Mouse (Mus musculus) hindbrain, embryonic 15.5 days (tissue): ENCODE measurements around the gene Ndufaf7. TPM values are rescaled to one million over a fixed set of nuclear protein-coding genes. Genes with fewer than 3 reads are reported as not detected.

Experiments used
- polyA plus RNA-seq: library from polyadenylated mRNA; unstranded; fragments of >200 nt; fragmentation: Nextera tagmentation; extraction: Ambion mirVana; gene quantifications from 2 replicates; pipeline ENCODE4 v1.2.1, GENCODE M21; 2015

Ndufaf7 gene
- polyA plus RNA-seq, 1 experiment from 2014 or later, result 62.1 TPM

Other genes starting within 250 kb of the Ndufaf7 start
- gene Strn, start 199.9 kb upstream of the Ndufaf7 start, polyA plus RNA-seq, result 5.0 and 5.7 TPM in 2 replicates
- gene Heatr5b, start 101.8 kb upstream of the Ndufaf7 start, polyA plus RNA-seq, result 19.7 and 20.5 TPM in 2 replicates
- gene Gpatch11, start 101.6 kb upstream of the Ndufaf7 start, polyA plus RNA-seq, result 50.8 and 57.9 TPM in 2 replicates
- 4.2 and 6.1 TPM in 2 replicates for gene Eif2ak2, start 54.6 kb upstream of the Ndufaf7 start, polyA plus RNA-seq
- gene Sult6b1, start 30.1 kb upstream of the Ndufaf7 start, polyA plus RNA-seq, result 0.27 TPM in 1 of 2 replicates, not detected in the other
- 103 and 113 TPM in 2 replicates for gene Cebpzos, start 20.6 kb upstream of the Ndufaf7 start, polyA plus RNA-seq
- 38.6 and 42.6 TPM in 2 replicates for gene Cebpz, start 70 bp upstream of the Ndufaf7 start, polyA plus RNA-seq
- gene Prkd3, start 83.7 kb downstream of the Ndufaf7 start, polyA plus RNA-seq, result 12.8 and 13.5 TPM in 2 replicates
- gene Qpct, start 114.8 kb downstream of the Ndufaf7 start, polyA plus RNA-seq, result 23.1 and 23.6 TPM in 2 replicates